18 mouse cellular contexts compared by ENCODE assay signal in the genomic region with DNA sequence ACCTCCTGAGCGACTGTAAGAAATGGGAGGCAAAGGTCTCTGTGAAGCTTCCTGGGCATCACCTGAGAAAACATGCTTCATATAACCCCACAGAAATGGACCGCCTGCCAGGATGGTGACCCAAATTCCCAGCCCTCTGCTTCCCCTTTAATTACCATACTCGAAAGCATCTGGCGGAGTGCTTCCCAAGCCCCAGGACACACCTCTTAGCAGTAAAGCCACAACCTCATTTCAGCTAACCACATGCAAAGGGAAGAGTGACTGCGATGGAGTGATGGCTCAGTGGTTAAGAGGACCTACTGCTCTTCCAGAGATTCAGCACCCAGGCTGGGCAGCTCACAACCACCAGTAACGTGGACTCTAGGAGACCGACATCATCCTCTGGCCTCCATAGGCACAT.
"Had no signal": no experiment of that assay in that cellular context is flagged by ENCODE, and none has a peak within 500 bp of the region (broad histone marks: within the 10 kb centered on the region; RNA-seq: fewer than 3 reads in every experiment).

No protein-coding gene starts in this region.

- DNase-seq: kidney, adult 11 months; kidney, adult 9 months; kidney, postnatal 10 days; kidney, postnatal 4 days; lung, adult 2 months; lung, postnatal 36 days; right cerebral cortex, postnatal 4 days; spleen, adult 18-20 months; thymus, adult 18-20 months had no signal

- H3K4me3 ChIP-seq: layer of hippocampus, adult 2 months; limb, embryonic 10.5 days; liver, embryonic 15.5 days; megakaryocyte, embryonic 14.5 days; midbrain, embryonic 15.5 days; neural tube, embryonic 13.5 days had no signal

- H3K9me3 ChIP-seq: limb, embryonic 10.5 days; liver, embryonic 15.5 days; megakaryocyte, embryonic 14.5 days; midbrain, embryonic 15.5 days; neural tube, embryonic 13.5 days had no signal

- H3K36me3 ChIP-seq: limb, embryonic 10.5 days; liver, embryonic 15.5 days; midbrain, embryonic 15.5 days; neural tube, embryonic 13.5 days had no signal

- H3K4me2 ChIP-seq: liver, embryonic 11.5 days; liver, embryonic 15.5 days; midbrain, embryonic 11.5 days; midbrain, embryonic 15.5 days; neural tube, embryonic 13.5 days had no signal

- H3K27ac ChIP-seq: layer of hippocampus, adult 2 months; limb, embryonic 10.5 days; liver, embryonic 15.5 days; midbrain, embryonic 15.5 days; neural tube, embryonic 13.5 days had no signal

- H3K27me3 ChIP-seq: liver, embryonic 15.5 days; midbrain, embryonic 15.5 days; neural tube, embryonic 13.5 days had no signal

- ATAC-seq: lung, postnatal 0 days; midbrain, embryonic 15.5 days had no signal

- H3K9ac ChIP-seq: liver, embryonic 15.5 days; midbrain, embryonic 15.5 days; neural tube, embryonic 13.5 days had no signal

- H3K4me1 ChIP-seq: liver, embryonic 15.5 days; megakaryocyte, embryonic 14.5 days had no signal
